Mouse (Mus musculus): ENCODE measurements around the gene Fbxo24.

GRCm38 (mm10) chr5:137668971-137669370 is 40.2 kb upstream of the Fbxo24 start:
- TF ChIP-seq CTCF (IDR thresholded peaks at IDR 0.05; ENCODE audit: borderline replicate concordance, insufficient read depth, low read depth, low read length) (no peak), POLR2A (IDR thresholded peaks at IDR 0.05; ENCODE audit: borderline replicate concordance, insufficient read depth, low read length) (no peak)

All from cerebellum, adult 2 months (tissue).